Mouse (Mus musculus) layer of hippocampus, postnatal 36 days (tissue): ENCODE measurements at regions not wholly inside any gene's neighbourhood (a gene's known extent, or its start where the extent isn't known, plus 50 kb on each side); places are given as distances from the start of the nearest gene placed in this dataset.

Source experiments
- DNase-seq, 2 experiments: peaks; one replicate each; pipeline ENCODE4 v3.0.0; 2022

- DNase-seq: no peak
Observed at GRCm38 (mm10) chr10:91583204-91583603, 402.1 kb upstream of the Tmpo start.

- DNase-seq: no peak
Observed at GRCm38 (mm10) chr10:91580959-91581358, 399.8 kb upstream of the Tmpo start.

GRCm38 (mm10) chr10:91575323-91576064 is 394.4 kb upstream of the Tmpo start:
- no peak for DNase-seq

- DNase-seq: no peak
Observed at GRCm38 (mm10) chr10:91572796-91573195, 391.7 kb upstream of the Tmpo start.

- DNase-seq: no peak
Observed at GRCm38 (mm10) chr10:91569046-91569445, 387.9 kb upstream of the Tmpo start.

GRCm38 (mm10) chr10:91566116-91566774 is 385.1 kb upstream of the Tmpo start:
- DNase-seq: no peak

- DNase-seq: no peak
Observed at GRCm38 (mm10) chr10:91559307-91559706, 378.2 kb upstream of the Tmpo start.

GRCm38 (mm10) chr10:91548071-91548470 is 367.0 kb upstream of the Tmpo start:
- DNase-seq: no peak

GRCm38 (mm10) chr10:91546140-91546539 is 365.0 kb upstream of the Tmpo start:
- peak; percentile 38 to 47 for DNase-seq

- no peak for DNase-seq
Observed at GRCm38 (mm10) chr10:91545421-91545820, 364.3 kb upstream of the Tmpo start.

- DNase-seq: no peak
Observed at GRCm38 (mm10) chr10:91543167-91543918, 362.2 kb upstream of the Tmpo start.

GRCm38 (mm10) chr10:91542201-91542604 is 361.1 kb upstream of the Tmpo start:
- no peak for DNase-seq

GRCm38 (mm10) chr10:91537241-91537640 is 356.1 kb upstream of the Tmpo start:
- DNase-seq: no peak

GRCm38 (mm10) chr10:91535392-91535791 is 354.3 kb upstream of the Tmpo start:
- DNase-seq: no peak

GRCm38 (mm10) chr10:91528305-91528704 is 347.2 kb upstream of the Tmpo start:
- DNase-seq: no peak

- DNase-seq: no peak
Observed at GRCm38 (mm10) chr10:91521168-91521567, 340.1 kb upstream of the Tmpo start.

- DNase-seq: no peak
Observed at GRCm38 (mm10) chr10:91515021-91515371, 333.9 kb upstream of the Tmpo start.

GRCm38 (mm10) chr10:91514163-91515020 is 333.3 kb upstream of the Tmpo start:
- no peak for DNase-seq

- no peak for DNase-seq
Observed at GRCm38 (mm10) chr10:91507038-91507437, 325.9 kb upstream of the Tmpo start.

- DNase-seq: peak in 1 of 2 experiments; percentile 6
Observed at GRCm38 (mm10) chr10:91504891-91505290, 323.8 kb upstream of the Tmpo start.

GRCm38 (mm10) chr10:91498543-91498942 is 317.4 kb upstream of the Tmpo start:
- no peak for DNase-seq

- no peak for DNase-seq
Observed at GRCm38 (mm10) chr10:91464691-91465090, 283.6 kb upstream of the Tmpo start.
